Mouse (Mus musculus) mouse embryonic stem cell (cell line): Measurements from ENCODE around the gene Gpd1l.

ENCODE experiments used
- in situ Hi-C, 2 experiments: fragments of 300-500 bp; cut with MboI; formaldehyde crosslinking; loops; 1 replicate in 1 of 2; 3 replicates in 1 of 2; pipeline ENCODE4 v1.14.3; 2019 to 2020; ENCODE audit warnings: low sequenced_read_pairs in 2 of 2, low pct_unique_long_range_greater_than_20kb in 1 of 2, mixed read lengths in 1 of 2; ENCODE audit not compliant: unreplicated experiment in 1 of 2

Gpd1l gene

GRCm38 (mm10) chr9:114881977-114882376, 51.8 kb downstream of the Gpd1l start:
- in situ Hi-C loops: no loop called here

DNA sequence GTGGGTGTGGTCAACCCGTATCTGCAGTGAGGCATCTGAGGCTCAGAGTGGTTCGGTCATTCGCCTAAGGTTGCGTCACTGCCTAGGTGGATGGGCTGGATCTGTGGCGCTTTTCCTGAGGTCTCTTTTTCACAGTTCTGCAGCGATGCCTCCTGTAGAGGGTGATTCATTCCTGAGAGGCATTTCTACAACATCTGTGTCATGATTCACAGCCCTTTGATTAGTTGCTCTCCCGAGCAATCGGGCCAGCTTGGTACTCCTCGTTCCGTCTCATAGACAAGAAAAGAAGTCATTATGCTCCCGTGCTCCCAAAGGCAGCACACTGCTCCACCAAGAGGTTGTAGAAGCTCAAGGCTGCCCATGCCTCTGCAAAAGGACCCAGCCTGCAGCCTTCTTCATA, 78.5 kb downstream of the Gpd1l start:
- in situ Hi-C loops: no loop called here

DNA sequence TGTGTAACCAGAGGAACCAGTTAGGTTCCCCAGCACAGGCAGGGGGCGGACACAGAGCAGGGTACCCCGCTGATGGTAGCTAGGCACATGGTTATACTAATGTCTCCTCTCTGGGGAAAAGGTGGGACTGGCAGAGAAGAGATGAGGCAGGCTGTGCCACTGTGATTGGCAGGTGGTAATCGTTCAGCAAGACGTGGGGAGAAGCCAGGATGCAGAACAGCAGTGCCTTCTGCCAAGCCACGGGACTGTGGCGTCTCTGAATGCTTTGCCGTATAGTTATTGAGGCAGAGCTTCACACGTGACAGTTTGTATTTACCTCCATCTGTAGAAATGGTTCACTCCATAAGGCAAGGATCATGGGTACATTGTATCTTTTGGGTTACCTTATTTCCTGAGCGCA, 79.1 kb downstream of the Gpd1l start:
- in situ Hi-C loops: no loop called here

- in situ Hi-C loops: no loop called here
Observed at GRCm38 (mm10) chr9:114853336-114853735, 80.5 kb downstream of the Gpd1l start.

DNA sequence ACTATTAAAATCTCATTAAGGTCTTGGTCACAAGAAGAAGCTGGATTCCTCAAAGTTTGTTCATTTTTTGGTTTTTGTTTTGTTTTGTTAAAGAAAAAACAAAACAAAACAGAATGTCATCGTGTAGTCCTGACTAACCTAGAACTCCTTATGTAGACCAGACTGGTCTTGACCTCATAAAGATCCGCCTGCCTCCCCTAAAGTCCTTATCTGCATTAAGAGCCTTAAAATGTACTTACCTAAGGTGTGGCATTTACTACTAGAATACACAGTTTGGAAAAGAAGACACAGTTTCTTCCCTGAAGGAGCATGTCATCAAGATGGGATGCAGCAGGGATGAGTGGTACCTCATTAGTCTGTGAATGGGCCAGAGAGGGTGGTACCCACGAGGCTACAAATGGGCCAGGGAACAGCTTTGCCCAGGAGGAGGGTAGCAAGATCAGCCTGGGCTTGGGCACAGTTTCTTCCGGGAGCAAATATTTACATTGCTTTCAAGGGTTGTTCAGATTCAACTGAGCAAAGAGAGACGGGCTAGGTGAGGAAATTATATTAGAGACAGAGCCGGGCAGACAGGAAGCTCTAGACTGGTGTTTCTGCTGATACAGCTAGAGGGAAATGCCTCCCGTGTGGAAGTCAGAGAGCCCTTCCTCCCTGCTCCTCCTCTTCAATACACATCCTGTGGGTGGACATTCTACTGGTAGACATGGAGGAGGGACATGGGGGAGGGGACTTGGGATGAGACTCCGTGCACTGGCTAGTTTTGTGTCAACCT, 82.2 kb downstream of the Gpd1l start:
- in situ Hi-C loops: no loop called here
